Mouse (Mus musculus) lung, postnatal 14 days (tissue): ENCODE measurements at regions not wholly inside any gene's neighbourhood (a gene's known extent, or its start where the extent isn't known, plus 50 kb on each side); places are given as distances from the start of the nearest gene placed in this dataset.

Source experiments
- DNase-seq: peaks from one replicate; pipeline ENCODE4 v3.0.0; 2021

GRCm38 (mm10) chr14:24641853-24642252 lies 154.9 kb downstream of the Rps24 start:
- DNase-seq = no peak

GRCm38 (mm10) chr14:24644117-24644808 lies 157.3 kb downstream of the Rps24 start:
- no peak for DNase-seq

- peak; percentile 37 for DNase-seq
Measured at GRCm38 (mm10) chr14:24646239-24646848, 159.4 kb downstream of the Rps24 start.

GRCm38 (mm10) chr14:24647722-24648121 lies 160.8 kb downstream of the Rps24 start:
- DNase-seq = no peak

GRCm38 (mm10) chr14:24650195-24650901 lies 163.4 kb downstream of the Rps24 start:
- DNase-seq = no peak

- DNase-seq = no peak
Measured at GRCm38 (mm10) chr14:24650902-24651270, 164.0 kb downstream of the Rps24 start.

GRCm38 (mm10) chr14:24652591-24652990 lies 165.7 kb downstream of the Rps24 start:
- DNase-seq = no peak

DNA sequence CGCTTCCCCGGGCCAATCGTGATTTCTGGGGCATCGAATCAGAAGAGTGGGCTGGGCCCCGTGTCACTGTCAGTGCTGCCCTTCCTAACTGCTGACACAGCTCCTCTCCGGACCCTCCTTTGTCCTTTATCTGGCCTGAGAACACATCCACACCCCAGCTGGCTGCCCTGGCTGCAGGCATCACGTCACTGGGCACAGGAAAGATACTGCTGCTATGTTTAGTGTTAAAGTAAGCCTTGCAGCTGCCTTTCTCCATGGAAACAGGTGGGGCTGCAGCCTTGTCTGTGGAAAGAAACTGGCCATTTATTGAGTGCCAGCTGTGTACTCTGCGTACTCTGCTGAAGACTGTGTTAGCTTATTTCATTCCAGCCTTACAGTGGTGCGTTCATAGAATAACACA lies 168.7 kb downstream of the Rps24 start:
- peak; percentile 26 for DNase-seq

- DNase-seq = no peak
Measured at GRCm38 (mm10) chr14:24661797-24662196, 174.9 kb downstream of the Rps24 start.

DNA sequence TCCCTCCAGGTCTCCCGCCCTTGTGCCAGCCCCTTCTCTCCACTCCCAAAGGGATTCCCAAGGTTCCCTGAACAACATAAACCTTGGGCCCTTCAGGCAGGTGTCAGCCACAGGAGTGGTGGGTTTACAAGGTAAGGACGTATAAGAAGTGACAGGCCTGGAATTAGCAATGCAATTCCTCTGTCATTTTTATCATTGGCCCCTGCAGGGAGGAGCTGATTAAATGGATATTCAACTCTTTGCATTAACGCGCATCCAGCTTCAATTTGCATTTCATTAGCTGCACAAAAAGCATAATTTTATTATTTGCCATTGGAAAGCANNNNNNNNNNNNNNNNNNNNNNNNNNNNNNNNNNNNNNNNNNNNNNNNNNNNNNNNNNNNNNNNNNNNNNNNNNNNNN lies 178.3 kb downstream of the Rps24 start:
- no peak for DNase-seq
